Mouse (Mus musculus) c-Kit-positive CD71-positive TER-119-positive erythroid progenitor cells, embryonic 14.5 days (primary cell): ENCODE measurements around the gene Tlcd1.
"Not testable (repeated sequence)": the region's sequence is repeated elsewhere in the genome, so short reads cannot be mapped to it uniquely, and the experiment has no call there.

ENCODE experiments used
- DNase-seq: peaks from one replicate; pipeline ENCODE4 v3.0.0-alpha.2; 2013; ENCODE audit warnings: low spot score

Gene Tlcd1

GRCm38 (mm10) chr11:78177903-78178858, 1.7 kb downstream of the Tlcd1 start:
- peak; percentile 95 for DNase-seq

- no peak for DNase-seq
These were observed 2.4 kb downstream of the Tlcd1 start for GRCm38 (mm10) chr11:78178859-78179437.

- no peak for DNase-seq
These were observed 3.0 kb downstream of the Tlcd1 start for GRCm38 (mm10) chr11:78179438-78179999.

- no peak for DNase-seq
These were observed 3.7 kb downstream of the Tlcd1 start for GRCm38 (mm10) chr11:78180081-78180761.

GRCm38 (mm10) chr11:78181830-78182357, 5.4 kb downstream of the Tlcd1 start:
- no peak for DNase-seq

- DNase-seq: no peak
These were observed 5.9 kb downstream of the Tlcd1 start for GRCm38 (mm10) chr11:78182450-78182849.

GRCm38 (mm10) chr11:78182961-78183844, 6.7 kb downstream of the Tlcd1 start, which contains the start of gene Rpl23a:
Gene Rpl23a, minus strand, starts transcription at chr11:78183584.
- peak; percentile 88 for DNase-seq

GRCm38 (mm10) chr11:78183884-78184514, 7.5 kb downstream of the Tlcd1 start:
- DNase-seq: no peak

GRCm38 (mm10) chr11:78184702-78185101, 8.2 kb downstream of the Tlcd1 start:
- DNase-seq: not testable (repeated sequence)

- DNase-seq: no peak
These were observed 12.1 kb downstream of the Tlcd1 start, which contains the start of gene Rab34 for GRCm38 (mm10) chr11:78188331-78189233. Gene Rab34, plus strand, starts transcription at chr11:78188430.

- DNase-seq: no peak
These were observed 12.9 kb downstream of the Tlcd1 start for GRCm38 (mm10) chr11:78189234-78190040.

- no peak for DNase-seq
These were observed 13.5 kb downstream of the Tlcd1 start for GRCm38 (mm10) chr11:78190041-78190440.

GRCm38 (mm10) chr11:78193113-78193512, 16.6 kb downstream of the Tlcd1 start, which contains the start of gene Proca1:
Gene Proca1, plus strand, starts transcription at chr11:78193392.
- no peak for DNase-seq

- DNase-seq: peak; percentile 81
These were observed 18.0 kb downstream of the Tlcd1 start for GRCm38 (mm10) chr11:78194411-78195100.

- no peak for DNase-seq
These were observed 18.8 kb downstream of the Tlcd1 start for GRCm38 (mm10) chr11:78195101-78195863.

GRCm38 (mm10) chr11:78202372-78202771, 25.9 kb downstream of the Tlcd1 start:
- no peak for DNase-seq

GRCm38 (mm10) chr11:78204287-78204686, 27.8 kb downstream of the Tlcd1 start:
- no peak for DNase-seq
